Mouse (Mus musculus): ENCODE measurements around the gene Brap.

DNA sequence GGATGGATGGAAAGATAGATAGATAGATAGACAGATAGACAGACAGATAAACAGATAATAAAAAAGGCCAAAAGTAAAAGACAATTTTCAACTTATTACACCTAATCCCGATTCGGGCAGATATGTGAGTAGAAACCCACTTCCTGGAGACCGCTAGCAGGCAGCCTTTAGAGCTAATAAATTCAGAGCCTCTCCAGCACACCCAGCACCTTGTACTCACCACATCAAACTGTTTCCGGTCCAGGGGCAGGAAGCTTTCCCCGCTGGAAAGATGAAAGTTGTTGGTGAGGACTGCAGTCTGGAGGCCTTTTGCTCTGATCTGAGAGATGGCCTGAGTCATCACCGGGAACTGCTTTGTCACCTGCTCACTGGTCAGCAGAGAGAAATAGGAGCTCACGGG, 11.2 kb upstream of the Brap start:
- TF ChIP-seq EP300 (IDR thresholded peaks at IDR 0.05; ENCODE audit: insufficient read depth, low read depth, low read length) (no peak), CTCF (IDR thresholded peaks at IDR 0.05; ENCODE audit: low read depth, low read length) (no peak), POLR2A (IDR thresholded peaks at IDR 0.05; ENCODE audit: insufficient read depth, low read length) (no peak)
